Mouse (Mus musculus) ES-Bruce4 (cell line): ENCODE results near the gene Agtrap.

Experiments used
- CTCF ChIP-seq: IDR thresholded peaks from one replicate; pipeline ENCODE4 v1.8.1; 2011; ENCODE audit warnings: low read depth, low read length
- EP300 ChIP-seq: IDR thresholded peaks from 2 replicates; pipeline ENCODE4 v1.6.1; 2011; ENCODE audit warnings: low read depth, low read length; ENCODE audit not compliant: insufficient read depth
- POLR2A ChIP-seq: IDR thresholded peaks from one replicate; pipeline ENCODE4 v1.8.1; 2011; ENCODE audit warnings: low read length; ENCODE audit not compliant: insufficient read depth

DNA sequence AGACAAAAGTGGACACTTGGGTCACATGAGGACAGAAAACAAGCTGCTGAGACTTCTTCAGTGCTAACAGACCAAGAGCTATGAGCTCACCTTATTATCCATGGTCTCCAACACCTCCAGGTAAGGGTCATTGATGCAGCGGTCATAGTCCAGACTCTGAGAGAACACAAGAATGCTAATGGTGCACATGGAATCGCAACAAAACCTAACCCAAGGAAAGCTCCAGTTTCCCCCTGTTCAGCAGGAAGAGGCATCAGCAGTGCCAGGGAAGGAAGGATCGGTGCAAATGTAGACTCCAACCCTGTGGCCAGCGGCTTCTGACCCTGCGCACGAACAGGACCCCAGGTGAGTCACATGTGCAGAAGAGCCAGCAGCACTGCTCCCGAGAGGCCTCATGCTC lies 58.5 kb downstream of the Agtrap start:
- no peak for TF ChIP-seq POLR2A
- TF ChIP-seq CTCF: no peak
- no peak for TF ChIP-seq EP300
